Mouse (Mus musculus) lung, embryonic 14.5 days (tissue): ENCODE measurements around the gene Fbxo11. TPM values are rescaled to one million over a fixed set of nuclear protein-coding genes. Genes with fewer than 3 reads are reported as not detected.
A peak's percentile ranks its signal among the peaks of the same experiment; 100 is the strongest.
"Not testable (repeated sequence)": the region's sequence is repeated elsewhere in the genome, so short reads cannot be mapped to it uniquely, and the experiment has no call there.

Experiments used
- ATAC-seq: fragments of 200-750 bp; cut with Nextera tagmentation; 2 replicates; pipeline ENCODE4 v1.8.0; 2017; ENCODE audit warnings: mild to moderate bottlenecking, moderate TSS enrichment, moderate library complexity; ENCODE audit not compliant: insufficient read depth
- DNase-seq: peaks from one replicate; pipeline ENCODE4 v3.0.0-alpha.2; 2015
- H3K27ac ChIP-seq: fragments of 300-500 bp; sonication (generic); 2 replicates; pipeline ENCODE4 v1.5.1; 2014; ENCODE audit warnings: low read depth, mild to moderate bottlenecking, moderate library complexity
- H3K27me3 ChIP-seq: fragments of 300-500 bp; sonication (generic); 2 replicates; pipeline ENCODE4 v1.6.1; 2014; ENCODE audit warnings: low read length, control low read depth; ENCODE audit not compliant: insufficient read depth
- H3K36me3 ChIP-seq: fragments of 300-500 bp; sonication (generic); 2 replicates; pipeline ENCODE4 v1.6.1; 2014; ENCODE audit warnings: control low read depth; ENCODE audit not compliant: insufficient read depth
- H3K4me1 ChIP-seq: fragments of 300-500 bp; sonication (generic); 2 replicates; pipeline ENCODE4 v1.6.1; 2014; ENCODE audit warnings: antibody characterized with exemption, control low read depth; ENCODE audit not compliant: insufficient read depth
- H3K4me2 ChIP-seq: fragments of 300-500 bp; sonication (generic); 2 replicates; pipeline ENCODE4 v1.6.1; 2014; ENCODE audit warnings: mild to moderate bottlenecking
- H3K4me3 ChIP-seq: fragments of 300-500 bp; sonication (generic); 2 replicates; pipeline ENCODE4 v1.5.1; 2014; ENCODE audit warnings: low read depth, low read length
- H3K9ac ChIP-seq: fragments of 300-500 bp; sonication (generic); 2 replicates; pipeline ENCODE4 v1.6.1; 2014
- H3K9me3 ChIP-seq: fragments of 300-500 bp; sonication (generic); 2 replicates; pipeline ENCODE4 v1.6.1; 2016; ENCODE audit warnings: low read depth, low read length, control low read depth
- CTCF ChIP-seq: IDR thresholded peaks from 2 replicates; pipeline ENCODE4 v1.5.1; 2016; ENCODE audit warnings: antibody characterized with exemption, low read depth
- WGBS: fragments of 180-500 bp; shearing (Covaris S2); extraction: QIAGEN DNeasy Blood & Tissue Kit; methylation state at CpG from one replicate; pipeline ENCODE4 v1.1.7; 2014; 5-methylcytosine and 5-hydroxymethylcytosine counted together
- polyA plus RNA-seq: library from polyadenylated mRNA; unstranded; fragments of >200 nt; fragmentation: Nextera tagmentation; extraction: Ambion mirVana; gene quantifications from 2 replicates; pipeline ENCODE4 v1.2.1, GENCODE M21; 2014

The Fbxo11 gene
- polyA plus RNA-seq, 1 experiment from 2014 or later: 27.1 TPM

- 29% methylated on average over 4 of the region's 4 CpGs for WGBS
- peak; percentile 37 for DNase-seq
- ATAC-seq: peak; percentile 47; the same call in 1 of the 2 replicates
These were observed 81.8 kb downstream of the Fbxo11 start for GRCm38 (mm10) chr17:87983313-87983712.

GRCm38 (mm10) chr17:87982112-87982511, 83.0 kb downstream of the Fbxo11 start:
- ATAC-seq (no peak), DNase-seq (no peak)
- Histone ChIP-seq H3K4me2 (no peak overlapping the region), H3K27ac (no peak overlapping the region), H3K27me3 (no peaks in the 10 kb centered on the region), H3K9me3 (no peaks in the 10 kb centered on the region), H3K9ac (no peak overlapping the region), H3K4me1 (no peaks in the 10 kb centered on the region), H3K36me3 (peaks cover 86% of the 10 kb centered on the region), H3K4me3 (no peak overlapping the region)
- TF ChIP-seq CTCF: peak; percentile 40
- 82% methylated on average over 3 of the region's 3 CpGs for WGBS

More at GRCm38 (mm10) chr17:87983313-87983712, 81.8 kb downstream of the Fbxo11 start:
- no peak overlapping the region for H3K4me3 ChIP-seq
- H3K9ac ChIP-seq: no peak overlapping the region
- H3K27ac ChIP-seq: no peak overlapping the region
- H3K36me3 ChIP-seq: peaks cover 86% of the 10 kb centered on the region
- H3K4me1 ChIP-seq: no peaks in the 10 kb centered on the region
- no peaks in the 10 kb centered on the region for H3K27me3 ChIP-seq
- no peaks in the 10 kb centered on the region for H3K9me3 ChIP-seq
- no peak overlapping the region for H3K4me2 ChIP-seq
- no peak for TF ChIP-seq CTCF

GRCm38 (mm10) chr17:87979696-87980095, 85.4 kb downstream of the Fbxo11 start:
- not testable (repeated sequence) for H3K9me3 ChIP-seq, H3K4me3 ChIP-seq, ATAC-seq, DNase-seq, H3K4me1 ChIP-seq, H3K4me2 ChIP-seq, H3K27me3 ChIP-seq, H3K27ac ChIP-seq, H3K9ac ChIP-seq
- 76% methylated on average over 1 of the region's 1 CpGs for WGBS
- H3K36me3 ChIP-seq: peaks cover 65% of the 10 kb centered on the region

- not testable (repeated sequence) for H3K9ac ChIP-seq, H3K27ac ChIP-seq, H3K4me3 ChIP-seq, H3K4me2 ChIP-seq, H3K4me1 ChIP-seq, ATAC-seq, DNase-seq, H3K27me3 ChIP-seq, H3K9me3 ChIP-seq
- 79% methylated on average over 4 of the region's 4 CpGs for WGBS
- peaks cover 40% of the 10 kb centered on the region for H3K36me3 ChIP-seq
These were observed 88.2 kb downstream of the Fbxo11 start for GRCm38 (mm10) chr17:87976927-87977326.

- Histone ChIP-seq H3K4me1 (peaks cover 6% of the 10 kb centered on the region; the same call in 1 of the 2 replicates), H3K27ac (no peak overlapping the region), H3K36me3 (peaks cover 33% of the 10 kb centered on the region), H3K4me3 (peak overlapping the region; percentile 94), H3K4me2 (peak overlapping the region; percentile 72), H3K27me3 (no peaks in the 10 kb centered on the region), H3K9ac (peak overlapping the region; percentile 86), H3K9me3 (no peaks in the 10 kb centered on the region)
- ATAC-seq (no peak), DNase-seq (no peak)
- TF ChIP-seq CTCF: no peak
- WGBS: 70% methylated on average over 9 of the region's 9 CpGs
These were observed 88.8 kb downstream of the Fbxo11 start for GRCm38 (mm10) chr17:87976154-87976806.

GRCm38 (mm10) chr17:87975229-87975853, 89.8 kb downstream of the Fbxo11 start:
- H3K27me3 ChIP-seq: no peaks in the 10 kb centered on the region
- under 1% methylated on average over 58 of the region's 68 CpGs for WGBS
- DNase-seq (peak; percentile 71), ATAC-seq (peak; percentile 66)
- no peak for TF ChIP-seq CTCF
- H3K4me3 ChIP-seq: peak overlapping the region; percentile 94
- H3K36me3 ChIP-seq: peaks cover 27% of the 10 kb centered on the region
- H3K9me3 ChIP-seq: no peaks in the 10 kb centered on the region
- peak overlapping the region; percentile 72 for H3K4me2 ChIP-seq
- H3K9ac ChIP-seq: peak overlapping the region; percentile 86
- H3K27ac ChIP-seq: peak overlapping the region; percentile 92
- peaks cover 6% of the 10 kb centered on the region; the same call in 1 of the 2 replicates for H3K4me1 ChIP-seq

GRCm38 (mm10) chr17:87974629-87975228, 90.4 kb downstream of the Fbxo11 start, which contains the start of gene Msh6:
Gene Msh6, plus strand, starts transcription at chr17:87975062.
- WGBS: under 1% methylated on average over 63 of the region's 63 CpGs

More at GRCm38 (mm10) chr17:87974629-87975228, 90.4 kb downstream of the Fbxo11 start, which contains the start of gene Msh6:
- Histone ChIP-seq H3K9ac (peak within 1 kb of the TSS; percentile 86), H3K36me3 (peaks cover 23% of the 10 kb centered on the region), H3K4me3 (peak within 1 kb of the TSS; percentile 94), H3K27me3 (no peaks in the 10 kb centered on the region), H3K4me2 (peak within 1 kb of the TSS; percentile 72), H3K4me1 (peaks cover 6% of the 10 kb centered on the region; the same call in 1 of the 2 replicates), H3K9me3 (no peaks in the 10 kb centered on the region), H3K27ac (peak within 1 kb of the TSS; percentile 92)
- peak; percentile 97 for DNase-seq
- no peak for TF ChIP-seq CTCF
- peak; percentile 98 for ATAC-seq
